Mouse (Mus musculus): ENCODE measurements around the gene 2410131K14Rik. TPM values are rescaled to one million over a fixed set of nuclear protein-coding genes. Genes with fewer than 3 reads are reported as not detected.

The 2410131K14Rik gene
- polyA plus RNA-seq, 1 experiment, result 12.0 TPM

DNA sequence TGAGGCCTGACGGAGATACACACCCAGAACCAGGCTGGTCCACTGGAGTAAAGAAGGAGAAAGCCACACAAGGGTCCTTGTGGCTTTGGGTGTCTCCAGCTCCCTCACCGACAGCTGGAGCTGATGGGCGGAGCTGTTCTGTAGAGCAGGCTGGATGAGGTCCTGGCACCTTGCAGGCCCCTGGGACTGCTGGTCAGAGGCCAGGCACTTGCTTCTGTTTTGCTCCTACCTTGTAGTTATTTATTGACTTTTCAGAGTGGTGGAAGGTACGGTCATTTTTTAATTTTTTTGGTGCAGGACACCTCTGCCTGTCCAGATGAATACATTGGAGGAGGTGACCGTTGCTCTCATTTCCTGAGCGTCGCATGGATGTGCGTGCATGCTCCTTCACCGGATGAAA, 16.2 kb downstream of the 2410131K14Rik start:
- DNase-seq (ENCODE audit: low read depth), result no peak

DNA sequence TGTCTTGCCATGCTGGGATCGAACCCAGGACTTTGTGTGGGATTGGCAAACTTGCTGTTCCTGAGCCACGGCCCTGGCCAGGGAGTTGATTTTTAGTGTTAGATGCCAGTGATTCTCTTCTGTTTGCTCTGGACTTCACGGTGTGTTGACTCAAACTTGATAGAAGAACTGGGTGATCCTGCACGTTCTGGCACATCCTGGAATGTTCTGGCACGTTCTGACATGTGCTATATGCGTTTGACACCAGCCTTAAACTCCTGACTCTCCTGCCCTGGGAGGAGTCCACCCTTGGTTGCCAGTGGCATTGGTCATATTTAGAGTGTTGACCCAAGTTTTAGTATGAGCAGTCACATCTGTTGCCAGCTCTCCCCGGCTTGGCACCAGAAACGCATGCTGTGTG, 17.4 kb downstream of the 2410131K14Rik start:
- no peak for DNase-seq (ENCODE audit: low read depth)

DNA sequence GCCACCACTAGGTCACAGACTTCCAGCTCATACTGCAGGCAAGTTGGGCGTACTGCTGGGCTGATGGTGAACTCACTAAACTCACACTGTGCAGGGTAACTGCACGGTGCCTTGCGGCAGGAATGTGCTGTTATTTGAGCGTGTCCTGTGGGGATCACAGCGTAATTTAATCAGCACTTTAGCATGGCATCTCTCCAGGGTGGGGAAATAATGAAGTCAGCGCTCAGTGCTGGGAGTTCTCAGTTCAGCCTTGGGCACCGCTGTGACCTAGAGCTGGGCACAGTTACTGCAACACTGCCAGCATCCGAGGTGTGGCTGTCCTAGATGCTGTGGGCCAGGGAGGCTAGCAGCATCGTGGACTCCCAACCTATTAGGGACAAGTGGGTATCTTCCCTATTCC, 19.3 kb downstream of the 2410131K14Rik start:
- no peak for DNase-seq (ENCODE audit: low read depth)

DNA sequence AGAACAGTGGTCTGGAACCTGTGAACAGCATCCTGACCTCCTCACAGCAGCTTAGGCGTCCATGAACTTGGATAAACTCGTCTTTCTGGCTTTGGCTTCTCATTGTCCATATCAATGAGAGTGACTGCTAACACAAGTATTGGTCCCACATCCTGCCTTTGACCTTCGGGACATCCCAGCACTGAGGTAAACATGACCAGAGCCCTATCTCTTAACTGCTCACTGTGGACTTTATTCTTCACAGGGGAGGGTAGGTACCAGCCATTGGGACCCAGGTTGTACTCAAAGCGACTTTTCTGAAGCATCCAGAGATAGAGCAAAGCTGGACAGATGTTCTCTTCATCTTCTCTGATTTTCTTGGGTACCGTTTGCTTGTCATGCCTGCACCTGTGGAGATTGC, 20.3 kb downstream of the 2410131K14Rik start:
- DNase-seq (ENCODE audit: low read depth), result no peak

DNA sequence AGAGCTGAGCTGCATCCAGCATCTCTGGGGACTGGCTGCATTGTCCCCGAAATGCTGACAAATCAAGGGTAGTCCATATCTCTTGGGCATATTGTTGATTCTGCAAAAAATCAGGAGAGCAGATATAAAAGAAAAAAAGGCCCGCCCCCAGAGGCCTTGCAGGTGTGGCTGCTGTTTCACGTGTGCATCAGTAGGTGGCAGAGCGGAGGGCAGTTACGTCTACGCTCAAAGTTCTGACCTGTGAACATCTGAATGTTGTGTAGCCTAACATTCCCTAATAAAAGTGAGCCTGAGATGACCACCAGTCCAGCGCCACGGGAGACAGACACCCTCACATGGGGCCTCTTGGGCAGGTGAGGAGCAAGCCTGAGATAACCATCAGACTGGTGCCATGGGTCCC, 21.3 kb downstream of the 2410131K14Rik start:
- no peak for DNase-seq (ENCODE audit: low read depth)

DNA sequence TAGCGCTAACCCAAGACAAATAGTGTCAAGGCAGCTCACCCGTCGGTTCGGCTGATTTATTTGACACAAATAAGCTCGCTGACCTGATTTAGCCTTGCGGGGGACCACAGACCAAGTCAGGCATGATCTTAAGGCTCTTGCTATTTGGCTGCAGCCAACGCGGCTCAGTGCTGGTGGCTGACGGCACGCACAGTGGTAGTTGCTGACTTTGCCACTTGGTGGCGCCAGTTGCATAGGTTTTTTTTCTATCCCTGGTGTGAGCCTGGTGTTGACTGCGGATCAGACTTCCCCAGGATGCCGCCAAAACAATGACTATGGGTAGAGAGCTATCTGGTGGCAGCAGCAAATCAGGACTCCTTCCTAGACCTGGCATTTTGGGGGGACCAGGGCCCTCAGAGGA, 24.0 kb downstream of the 2410131K14Rik start:
- DNase-seq (ENCODE audit: low read depth), result no peak

DNA sequence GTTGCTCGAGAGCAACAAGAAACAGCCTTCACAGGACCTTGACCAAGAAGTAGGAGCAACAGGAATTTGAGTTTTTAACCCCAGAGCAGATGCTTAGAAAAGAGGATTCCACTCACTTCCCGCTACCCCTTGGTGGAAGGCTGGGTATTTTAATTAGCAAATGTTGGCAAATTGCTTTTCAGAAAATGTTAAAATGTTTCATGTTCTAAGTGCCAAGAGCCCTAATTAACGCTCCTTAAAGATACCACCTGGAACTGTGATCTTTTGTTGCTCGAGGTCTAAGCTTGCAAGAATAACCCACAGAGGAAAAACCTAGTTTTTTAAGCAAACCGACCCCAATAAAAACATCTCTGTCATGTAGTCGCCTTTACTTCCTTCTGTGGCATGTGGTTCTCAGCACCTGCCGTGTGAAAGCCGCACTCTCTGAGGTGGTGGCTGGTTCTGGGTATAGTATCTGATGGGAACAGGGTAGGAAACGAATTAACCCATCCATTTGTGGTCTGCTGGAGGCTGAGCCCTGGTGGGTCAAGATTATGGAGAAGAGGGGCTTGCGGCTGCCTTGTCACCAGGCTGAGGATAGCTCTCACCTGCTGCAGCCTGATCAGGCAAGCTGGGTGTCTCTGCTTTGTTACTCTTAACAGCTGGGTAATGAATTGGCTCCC, 26.6 kb downstream of the 2410131K14Rik start:
- DNase-seq (ENCODE audit: low read depth), result no peak

DNA sequence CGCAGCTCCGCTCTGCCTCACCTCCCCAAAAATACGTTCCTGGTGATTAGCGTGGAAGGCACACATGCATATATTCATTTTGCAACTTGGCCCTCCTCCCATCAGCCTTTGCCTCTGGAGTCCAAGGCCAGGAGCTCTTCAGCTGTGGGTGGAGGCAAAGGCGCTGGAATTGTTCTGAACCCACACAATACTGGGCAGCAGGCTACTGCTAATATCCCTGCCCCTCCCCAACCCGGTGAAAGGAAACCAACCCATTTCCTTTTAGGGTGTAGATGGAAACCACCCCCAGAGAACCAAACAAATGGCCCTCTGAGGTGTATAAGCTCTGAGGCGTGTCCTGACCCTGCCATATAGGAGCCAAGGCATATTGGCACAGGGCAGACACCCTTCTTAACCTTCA, 28.4 kb downstream of the 2410131K14Rik start:
- no peak for DNase-seq (ENCODE audit: low read depth)

DNA sequence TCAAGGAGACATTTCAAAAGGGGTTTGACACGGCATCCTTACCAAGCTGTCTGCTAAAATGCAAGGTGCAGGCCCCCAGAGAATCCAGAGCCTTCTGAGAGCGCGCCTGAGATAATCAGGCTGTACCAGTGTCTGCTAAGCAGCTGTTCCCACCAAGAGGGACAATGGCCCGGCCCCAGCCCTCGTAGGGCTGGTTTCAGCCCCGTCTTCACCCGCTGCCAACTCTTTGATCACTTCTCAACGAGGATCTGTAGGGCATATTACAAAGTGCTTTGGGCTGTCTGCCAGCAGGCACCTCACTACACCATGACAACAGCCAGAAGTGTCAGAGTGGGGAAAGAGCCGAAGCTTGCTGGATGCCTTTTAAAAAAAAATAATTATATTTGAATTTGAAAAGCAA, 29.5 kb downstream of the 2410131K14Rik start:
- no peak for DNase-seq (ENCODE audit: low read depth)

DNA sequence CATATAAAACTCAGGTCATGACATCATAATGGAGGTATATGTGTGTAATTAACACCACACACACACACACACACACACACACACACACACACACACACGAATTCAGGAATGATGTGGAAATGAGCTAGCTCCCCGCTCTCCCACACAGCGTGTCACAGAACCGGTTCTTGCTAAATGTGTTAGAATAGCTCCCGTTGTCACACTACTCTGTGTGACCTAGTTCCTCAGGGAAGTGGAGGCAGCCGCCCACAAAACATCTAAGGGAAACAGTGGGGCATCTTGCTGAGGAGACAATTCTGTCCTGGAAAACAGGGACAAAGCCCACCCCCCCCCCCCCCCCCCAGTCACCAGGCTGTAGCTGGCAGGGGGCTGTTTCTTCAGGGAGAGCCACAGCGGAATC, 31.3 kb downstream of the 2410131K14Rik start:
- no peak for DNase-seq (ENCODE audit: low read depth)

DNA sequence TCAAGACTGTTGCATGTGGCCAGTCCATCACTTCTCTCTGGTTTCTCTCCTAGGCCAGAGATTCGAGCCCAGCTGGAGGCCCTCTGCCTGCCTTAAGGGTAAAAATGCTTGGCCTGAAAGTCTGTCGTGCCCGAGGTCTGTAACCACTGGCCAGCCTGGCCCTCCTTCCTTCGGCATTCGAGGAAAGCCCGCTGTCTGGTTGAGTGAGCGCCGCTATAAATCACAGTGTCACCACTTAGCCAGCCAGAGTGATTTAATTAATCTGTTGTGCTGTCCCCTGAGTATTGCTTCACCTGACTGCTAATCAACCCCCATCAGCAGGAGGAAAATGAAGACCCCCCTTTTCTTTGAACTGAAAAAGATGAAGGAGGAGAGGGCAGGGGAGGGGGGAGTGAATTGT, 31.7 kb downstream of the 2410131K14Rik start:
- no peak for DNase-seq (ENCODE audit: low read depth)

DNA sequence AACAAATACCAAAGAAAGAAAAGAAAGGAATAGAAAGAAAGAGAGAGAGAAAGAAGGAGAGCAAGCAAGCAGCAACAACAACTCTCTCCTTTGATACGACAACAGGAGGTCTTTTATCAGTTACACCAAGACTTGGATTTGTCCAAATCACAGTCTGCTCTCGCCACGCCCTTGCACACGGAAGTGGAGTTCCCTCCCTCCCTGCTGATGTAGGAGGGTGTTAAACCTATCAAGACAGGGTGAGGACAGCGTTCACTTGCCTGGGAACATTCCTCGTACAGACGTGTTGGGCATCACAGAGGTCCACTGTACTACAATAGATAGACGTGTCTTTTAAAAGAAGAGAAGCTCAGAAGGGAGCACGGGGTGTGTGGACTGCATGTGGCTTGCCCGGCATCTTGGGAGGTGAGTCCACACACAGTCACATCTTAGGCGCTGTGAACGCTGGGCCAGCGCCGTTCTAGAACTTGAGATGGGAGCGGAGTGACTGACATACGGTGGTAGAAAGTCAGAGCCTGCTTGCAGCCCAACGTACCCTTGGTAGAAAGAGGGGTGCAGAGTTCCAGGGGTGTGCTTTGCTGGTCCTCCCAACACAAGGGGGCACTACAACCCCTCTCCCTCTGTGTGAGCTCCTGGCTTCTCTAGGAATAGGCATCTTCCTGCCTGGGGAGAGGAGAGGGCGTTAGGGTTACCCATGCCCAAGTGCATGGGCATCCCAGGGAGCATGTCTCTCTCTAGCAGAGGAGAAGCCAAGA, 32.9 kb downstream of the 2410131K14Rik start:
- DNase-seq (ENCODE audit: low read depth), result no peak

DNA sequence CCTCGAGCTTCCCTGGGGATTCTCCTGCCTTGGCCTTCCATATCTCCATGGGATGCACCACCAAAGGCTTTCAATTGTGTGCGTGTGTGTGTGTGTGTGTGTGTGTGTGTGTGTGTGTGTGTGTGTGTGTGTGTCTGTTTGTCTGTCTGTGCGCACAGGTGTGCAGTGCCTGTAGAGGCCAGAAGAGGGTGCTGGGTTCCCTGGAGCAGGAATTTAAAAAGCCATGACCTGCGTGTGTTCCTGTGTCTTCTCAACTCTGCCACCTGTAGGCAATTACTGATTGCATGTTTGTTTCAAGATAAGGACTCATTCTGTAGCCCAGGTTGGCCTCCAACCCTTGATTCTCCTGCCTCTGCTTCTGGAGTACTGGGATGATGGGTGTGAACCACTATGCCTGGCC, 46.4 kb downstream of the 2410131K14Rik start:
- DNase-seq (ENCODE audit: low read depth), result no peak

DNA sequence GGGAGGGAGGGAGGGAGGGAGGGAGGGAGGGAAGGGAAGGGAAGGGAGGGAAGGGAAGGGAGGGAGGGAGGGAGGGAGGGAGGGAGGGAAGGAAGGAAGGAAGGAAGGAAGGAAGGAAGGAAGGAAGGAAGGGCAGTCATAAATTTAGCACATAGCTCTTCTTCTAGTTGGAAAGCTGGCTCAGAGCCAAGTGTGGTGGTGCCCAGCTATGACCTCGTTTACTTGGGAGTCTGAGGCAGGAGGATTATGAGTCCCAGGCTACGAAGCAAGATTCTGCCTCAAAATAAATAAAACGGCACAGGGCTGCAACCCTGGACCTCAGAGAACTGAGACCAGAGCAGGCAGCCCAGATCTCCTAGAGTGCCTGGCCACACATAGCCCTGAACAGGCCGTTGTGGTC, 47.4 kb downstream of the 2410131K14Rik start:
- no peak for DNase-seq (ENCODE audit: low read depth)

DNA sequence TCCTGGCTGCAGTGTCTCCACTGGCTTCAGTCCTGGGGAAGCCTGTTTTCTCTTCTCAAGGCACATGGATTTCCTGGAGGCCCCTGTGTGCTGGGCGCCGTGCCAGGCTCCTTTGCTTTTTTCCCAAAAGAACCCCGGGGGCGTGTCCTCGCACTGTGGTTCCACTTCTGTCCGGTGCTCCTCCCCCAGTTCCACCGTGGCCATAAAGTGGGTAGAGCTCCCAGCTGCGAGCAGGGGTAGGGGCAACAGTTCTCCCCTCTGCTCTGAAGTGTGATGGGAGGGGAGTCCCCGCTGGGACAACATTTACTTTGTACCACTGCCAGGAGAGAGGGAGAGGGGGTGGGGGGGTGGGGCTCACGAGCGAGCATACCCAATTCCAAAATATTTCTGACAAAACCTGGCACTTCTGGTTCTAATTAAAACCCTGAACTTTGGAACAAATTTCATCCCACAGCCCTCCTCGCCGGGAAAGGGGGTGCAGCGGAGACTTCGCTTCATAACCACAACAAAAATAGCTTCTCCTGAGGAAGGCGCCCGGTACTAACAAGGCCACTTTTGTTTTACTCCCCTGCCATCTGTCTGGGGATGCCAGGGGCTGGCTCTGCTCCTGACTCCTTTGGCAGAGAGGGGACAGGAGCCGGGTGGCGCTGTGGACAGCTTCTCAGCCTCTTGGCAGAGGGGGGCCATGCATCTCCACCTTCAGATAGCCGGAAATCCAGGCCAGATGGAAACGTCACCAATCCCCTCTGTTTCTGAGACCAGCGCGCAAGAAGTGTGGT, 49.2 kb downstream of the 2410131K14Rik start:
- no peak for DNase-seq (ENCODE audit: low read depth)

DNA sequence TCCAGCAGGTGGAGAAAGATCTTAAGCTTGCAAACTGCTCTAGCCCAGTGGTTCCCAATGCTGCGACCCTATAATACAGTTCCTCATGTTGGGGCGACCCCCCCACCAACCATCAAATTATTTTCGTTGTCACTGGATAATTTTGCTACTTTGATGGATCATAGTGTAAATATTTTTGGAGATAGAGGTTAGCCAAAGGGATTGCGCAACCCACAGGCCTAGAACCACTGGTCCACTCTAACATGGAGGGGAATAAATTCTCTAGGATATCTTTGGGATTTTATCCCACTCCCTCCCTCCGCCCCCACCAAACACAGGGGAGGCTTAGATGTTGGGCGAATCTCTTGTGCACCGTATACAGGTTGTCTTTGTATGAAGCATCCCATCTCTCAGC, 49.8 kb downstream of the 2410131K14Rik start:
- DNase-seq (ENCODE audit: low read depth), result no peak

DNA sequence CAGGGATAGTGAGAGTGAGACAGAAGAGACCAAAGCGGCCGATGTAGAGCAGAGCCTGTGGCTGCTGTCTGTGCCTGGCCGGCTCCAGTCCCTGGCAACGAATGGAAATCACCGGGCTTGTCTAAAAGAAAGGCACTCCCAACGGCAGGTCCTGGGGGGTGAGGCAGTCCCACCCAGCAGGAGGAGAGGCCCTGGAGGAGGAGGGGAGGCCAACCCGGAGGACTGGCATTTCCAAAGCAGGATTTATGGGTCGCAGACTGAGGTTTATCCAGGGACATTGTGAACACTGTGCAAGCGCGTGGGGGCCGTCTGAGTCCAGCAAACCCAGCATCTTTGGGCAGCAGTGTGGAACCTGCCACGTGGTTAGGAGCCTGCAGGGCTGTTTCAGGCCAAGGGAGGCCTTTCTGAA, 52.3 kb downstream of the 2410131K14Rik start:
- DNase-seq (ENCODE audit: low read depth), result no peak

DNA sequence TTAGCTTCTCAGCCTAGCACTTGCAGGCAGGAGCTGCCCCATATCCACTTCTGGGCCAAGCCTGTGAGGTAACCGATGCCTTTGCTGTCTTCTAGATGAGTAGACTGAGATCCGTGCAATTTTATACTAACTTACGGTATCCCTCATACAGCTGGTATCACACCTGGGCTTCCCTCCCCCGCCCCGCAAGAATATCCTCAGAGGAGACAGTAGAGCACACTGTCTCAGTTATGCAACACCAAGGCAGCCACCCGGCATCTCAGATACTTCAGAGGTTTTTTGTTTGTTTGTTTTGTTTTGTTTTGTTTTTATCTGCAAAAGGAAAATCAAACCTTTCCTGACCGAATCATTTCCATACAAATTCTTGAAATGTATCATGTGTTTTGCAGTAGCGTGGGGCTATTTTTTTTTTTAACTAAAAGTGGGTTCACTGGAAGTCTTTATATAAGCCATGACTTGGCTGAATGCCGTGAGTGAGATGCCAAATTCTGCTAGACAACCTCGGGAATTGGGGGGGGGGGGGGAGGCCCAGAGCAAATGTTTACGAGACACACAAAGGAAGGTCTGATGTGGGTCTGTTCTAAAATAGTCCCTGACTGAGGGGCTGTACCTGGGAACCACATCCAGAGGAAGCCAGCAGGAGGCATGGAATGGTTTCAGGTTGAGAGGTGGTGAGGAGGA, 54.8 kb downstream of the 2410131K14Rik start:
- DNase-seq (ENCODE audit: low read depth), result no peak

DNA sequence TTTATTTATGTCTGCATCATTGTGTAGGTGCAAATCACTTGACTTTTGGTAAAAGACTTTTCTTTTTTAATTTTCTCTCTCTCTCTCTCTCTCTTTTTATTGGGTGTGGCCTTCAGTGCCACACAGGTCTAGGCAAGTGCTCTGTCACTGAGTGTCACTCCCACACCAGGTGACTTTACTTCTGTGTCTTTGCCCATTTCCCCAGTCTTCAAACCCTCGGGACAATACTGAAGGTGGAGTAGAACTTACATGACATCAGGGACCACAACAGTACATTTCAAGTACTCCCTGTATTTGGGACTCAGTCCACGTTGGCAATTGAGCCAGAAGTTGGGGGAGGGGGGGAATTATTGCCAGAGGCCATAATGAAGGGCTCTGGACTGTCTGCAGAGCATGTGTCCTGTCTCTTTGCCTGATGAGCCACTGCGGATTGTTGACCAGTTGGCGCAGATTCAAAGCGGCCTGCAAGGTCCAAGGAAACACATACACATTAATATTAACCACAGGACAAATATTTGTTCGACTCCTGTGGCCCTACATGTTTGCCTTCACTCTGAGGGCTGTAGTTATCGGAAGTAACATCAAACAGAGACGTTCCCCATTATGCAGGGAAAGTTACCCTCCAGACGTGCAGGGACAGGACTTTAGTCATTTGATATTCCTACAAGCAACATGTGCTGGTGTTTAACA, 57.6 kb downstream of the 2410131K14Rik start:
- DNase-seq (ENCODE audit: low read depth), result no peak

DNA sequence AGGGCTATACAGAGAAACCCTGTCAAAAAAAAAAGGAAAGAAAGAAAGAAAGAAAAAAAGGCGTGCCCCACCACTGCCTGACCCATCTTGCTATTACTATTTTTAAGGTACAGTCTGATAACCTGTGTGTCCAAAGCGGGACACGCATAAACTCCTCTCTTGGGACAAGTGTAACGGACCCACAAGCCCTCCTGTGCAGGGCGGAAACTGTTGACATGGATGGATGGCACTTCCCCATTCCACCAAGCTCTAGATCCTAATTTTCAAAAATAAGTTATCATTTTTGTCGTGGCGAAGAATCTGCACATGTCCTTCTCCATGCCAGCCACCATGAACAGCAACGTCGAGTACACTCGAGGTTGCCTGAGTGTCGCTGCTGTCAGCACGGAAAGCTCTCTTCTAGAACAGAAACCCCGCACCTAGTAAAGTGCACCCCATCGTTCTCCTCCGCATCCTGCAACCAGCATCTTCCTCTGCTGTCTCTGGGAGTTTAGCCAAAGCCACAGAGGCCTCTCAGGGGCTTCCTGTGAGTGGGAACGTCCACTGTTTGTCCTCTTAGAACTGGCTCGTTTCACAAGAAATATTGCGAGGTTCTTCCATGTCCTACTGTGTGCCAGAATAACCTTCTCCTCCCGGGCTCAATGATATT, 60.1 kb downstream of the 2410131K14Rik start:
- DNase-seq (ENCODE audit: low read depth), result no peak

DNA sequence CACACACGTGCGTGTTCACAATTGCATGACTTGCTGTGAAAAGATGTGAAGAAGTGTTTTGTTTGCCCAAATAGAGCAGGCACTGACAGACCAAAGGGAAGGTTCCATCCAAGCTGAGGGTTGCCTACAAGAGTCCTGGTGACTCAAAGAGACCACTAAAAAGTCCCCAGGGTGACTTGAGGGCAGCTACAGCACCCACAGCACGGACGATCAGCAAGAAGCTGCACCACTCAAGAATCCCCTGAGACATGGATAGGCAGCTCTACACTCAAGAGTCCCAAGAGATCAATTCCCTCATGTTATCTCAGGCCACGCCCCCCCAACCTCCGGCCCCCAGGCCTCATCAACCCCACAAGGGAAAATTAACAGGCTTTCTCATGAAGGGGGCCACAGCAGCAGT, 65.4 kb downstream of the 2410131K14Rik start:
- no peak for DNase-seq (ENCODE audit: low read depth)

All from gonadal fat pad, adult 2 months (tissue).